Mouse (Mus musculus) CH12.LX (cell line): ENCODE data around the gene Nemp2. TPM values are rescaled to one million over a fixed set of nuclear protein-coding genes. Genes with fewer than 3 reads are reported as not detected.

Experiments
- DNase-seq: peaks from one replicate; pipeline ENCODE4 v3.0.0-alpha.2; 2013; ENCODE audit errors: extremely low read depth
- H3K27ac ChIP-seq: 2 replicates; pipeline ENCODE4 v1.5.1; 2012; ENCODE audit warnings: low read depth, mild to moderate bottlenecking, control low read depth, moderate library complexity; ENCODE audit not compliant: insufficient read depth
- H3K27me3 ChIP-seq: replicated peaks from 2 replicates; pipeline ENCODE3; 2012; ENCODE audit warnings: inconsistent platforms
- H3K36me3 ChIP-seq, 2 experiments: replicated peaks in 1 of 2; 2 replicates each; pipeline versions ENCODE3 to v1.6.1; 2012; ENCODE audit warnings: inconsistent platforms in 1 of 2, low read length in 1 of 2, mild to moderate bottlenecking in 1 of 2, mixed read lengths in 1 of 2, moderate library complexity in 1 of 2; ENCODE audit not compliant: control insufficient read depth in 1 of 2, insufficient read depth in 1 of 2
- H3K4me1 ChIP-seq, 2 experiments: 2 replicates each; pipeline ENCODE4 v1.6.1; 2012; ENCODE audit warnings: inconsistent platforms in 1 of 2, moderate library complexity in 1 of 2; ENCODE audit not compliant: insufficient read depth in 2 of 2, control insufficient read depth in 1 of 2
- H3K4me2 ChIP-seq: 2 replicates; pipeline ENCODE4 v1.6.1; 2012; ENCODE audit warnings: low read depth, mild to moderate bottlenecking, control low read depth; ENCODE audit not compliant: poor library complexity, insufficient read depth, severe bottlenecking
- H3K4me3 ChIP-seq, 3 experiments: fragments of 150-350 bp in 1 of 3; sonication (generic) in 1 of 3; replicated peaks in 1 of 3; 2 replicates each; pipeline versions ENCODE3 to v1.5.1; 2011 to 2012; ENCODE audit warnings: low read depth in 2 of 3, low read length in 2 of 3, mild to moderate bottlenecking in 2 of 3, moderate library complexity in 2 of 3, control low read depth in 1 of 3, improper control_type of control experiment in 1 of 3, inconsistent platforms in 1 of 3, mixed read lengths in 1 of 3; ENCODE audit not compliant: poor library complexity in 1 of 3
- H3K79me2 ChIP-seq: replicated peaks from 2 replicates; pipeline ENCODE4 v1.6.1; 2012; ENCODE audit warnings: mild to moderate bottlenecking, moderate library complexity; ENCODE audit not compliant: control insufficient read depth, poor library complexity, insufficient read depth, severe bottlenecking; ENCODE audit errors: extremely low read depth
- H3K9ac ChIP-seq: 2 replicates; pipeline ENCODE4 v1.6.1; 2012; ENCODE audit warnings: low read depth, mild to moderate bottlenecking, control low read depth, moderate library complexity; ENCODE audit not compliant: insufficient read depth
- H3K9me3 ChIP-seq: replicated peaks from 2 replicates; pipeline ENCODE3; 2012; ENCODE audit warnings: low read length, inconsistent platforms, mixed read lengths
- BHLHE40 ChIP-seq: IDR thresholded peaks from 2 replicates; pipeline ENCODE4 v1.6.1; 2011; ENCODE audit warnings: mild to moderate bottlenecking, low read depth, low read length, improper control_type of control experiment
- CTCF ChIP-seq, 2 experiments: IDR thresholded peaks in 1 of 2; conservative IDR thresholded peaks in 1 of 2; 2 replicates each; pipeline ENCODE4 v1.5.1; 2011 to 2012; ENCODE audit warnings: low read depth in 2 of 2, low read length in 2 of 2, improper control_type of control experiment in 1 of 2, inconsistent platforms in 1 of 2, mild to moderate bottlenecking in 1 of 2, moderate library complexity in 1 of 2
- ETS1 ChIP-seq: conservative IDR thresholded peaks from 2 replicates; pipeline ENCODE4 v1.6.1; 2012; ENCODE audit warnings: low read depth, mild to moderate bottlenecking, inconsistent platforms, low read length, improper control_type of control experiment, moderate library complexity
- JUN ChIP-seq: IDR thresholded peaks from 2 replicates; pipeline ENCODE4 v1.6.1; 2011; ENCODE audit warnings: low read depth, mild to moderate bottlenecking, low read length, improper control_type of control experiment, moderate library complexity; ENCODE audit not compliant: insufficient read depth
- KAT2A ChIP-seq: IDR thresholded peaks from 2 replicates; pipeline ENCODE4 v1.6.1; 2012; ENCODE audit warnings: low read length, improper control_type of control experiment, inconsistent platforms; ENCODE audit not compliant: insufficient replicate concordance
- MAFK ChIP-seq: IDR thresholded peaks from 2 replicates; pipeline ENCODE4 v1.6.1; 2011; ENCODE audit warnings: low read length, improper control_type of control experiment; ENCODE audit not compliant: insufficient replicate concordance
- MAX ChIP-seq: IDR thresholded peaks from 2 replicates; pipeline ENCODE4 v1.6.1; 2011; ENCODE audit warnings: low read length, improper control_type of control experiment
- MAZ ChIP-seq: IDR thresholded peaks from 2 replicates; pipeline ENCODE4 v1.6.1; 2012; ENCODE audit warnings: low read depth, mild to moderate bottlenecking, inconsistent platforms, low read length, improper control_type of control experiment, moderate library complexity
- MEF2A ChIP-seq: IDR thresholded peaks from 2 replicates; pipeline ENCODE4 v1.6.1; 2014; ENCODE audit warnings: low read depth, mild to moderate bottlenecking, inconsistent platforms, low read length, improper control_type of control experiment, borderline replicate concordance
- NELFE ChIP-seq: IDR thresholded peaks from 2 replicates; pipeline ENCODE4 v1.6.1; 2011; ENCODE audit warnings: low read depth, low read length, improper control_type of control experiment
- PAX5 ChIP-seq: IDR thresholded peaks from 2 replicates; pipeline ENCODE4 v1.6.1; 2012; ENCODE audit warnings: low read length, inconsistent platforms, mixed read lengths
- POLR2A ChIP-seq: IDR thresholded peaks from 2 replicates; pipeline ENCODE4 v1.6.1; 2011; ENCODE audit warnings: low read depth, mild to moderate bottlenecking, improper control_type of control experiment, low read length
- POLR2AphosphoS2 ChIP-seq: IDR thresholded peaks from 2 replicates; pipeline ENCODE4 v1.6.1; 2011; ENCODE audit warnings: low read depth, low read length, improper control_type of control experiment
- TBP ChIP-seq: conservative IDR thresholded peaks from 2 replicates; pipeline ENCODE4 v1.6.1; 2011; ENCODE audit warnings: low read depth, low read length, improper control_type of control experiment
- TCF12 ChIP-seq: IDR thresholded peaks from 2 replicates; pipeline ENCODE4 v1.6.1; 2014; ENCODE audit warnings: low read depth, mild to moderate bottlenecking, inconsistent platforms, low read length, improper control_type of control experiment
- UBTF ChIP-seq: IDR thresholded peaks from 2 replicates; pipeline ENCODE4 v1.6.1; 2012; ENCODE audit warnings: low read depth, mild to moderate bottlenecking, inconsistent platforms, low read length, improper control_type of control experiment, moderate library complexity
- ZC3H11A ChIP-seq: IDR thresholded peaks from 2 replicates; pipeline ENCODE4 v1.6.1; 2012; ENCODE audit warnings: low read depth, mild to moderate bottlenecking, inconsistent platforms, low read length, improper control_type of control experiment
- ZKSCAN1 ChIP-seq: IDR thresholded peaks from 2 replicates; pipeline ENCODE4 v1.6.1; 2012; ENCODE audit warnings: low read depth, inconsistent platforms, low read length, improper control_type of control experiment, borderline replicate concordance
- ZNF384 ChIP-seq: IDR thresholded peaks from 2 replicates; pipeline ENCODE4 v1.6.1; 2012; ENCODE audit warnings: low read depth, low read length, improper control_type of control experiment, inconsistent platforms
- dilution Hi-C: fragments of 300-500 bp; cut with MboI; formaldehyde crosslinking; loops from 2 replicates; pipeline ENCODE4 v1.14.3; 2020; ENCODE audit warnings: low sequenced_read_pairs; ENCODE audit not compliant: extremely low pct_unique_long_range_greater_than_20kb, extremely low pct_ligation_motif_present
- in situ Hi-C: fragments of 300-500 bp; cut with MboI; formaldehyde crosslinking; loops from 3 replicates; pipeline ENCODE4 v1.14.3; 2019; ENCODE audit warnings: low sequenced_read_pairs, low pct_ligation_motif_present, low pct_unique_long_range_greater_than_20kb, mixed read lengths
- polyA plus RNA-seq: library from polyadenylated mRNA; unstranded; fragments of >175 nt; gene quantifications from 2 replicates; pipeline ENCODE4 v1.2.1, GENCODE M21; 2012; ENCODE audit warnings: low read depth; ENCODE audit not compliant: insufficient read length
- total RNA-seq, 2 experiments: library from RNA; depleted of rRNA; stranded (reverse); fragments of 300-350 nt in 1 of 2; fragments of >200 nt in 1 of 2; gene quantifications; 2 replicates each; pipeline ENCODE4 v1.2.3; 2012 to 2014

The Nemp2 gene
- total and polyA plus RNA-seq, 3 experiments, result 11.2 to 20.1 (median 13.3) TPM

- Histone ChIP-seq H3K4me2 (peak overlapping the region; percentile 58), H3K27ac (no peak overlapping the region), H3K9me3 (no peaks in the 10 kb centered on the region), H3K4me1 (peaks cover 12 to 17% of the 10 kb centered on the region in 2 experiments), H3K79me2 (no peaks in the 10 kb centered on the region), H3K4me3 (no peak overlapping the region), H3K9ac (no peak overlapping the region), H3K27me3 (no peaks in the 10 kb centered on the region)
- in situ Hi-C loops, result no loop called here
- TF ChIP-seq CTCF (conservative IDR thresholded peaks at IDR 0.05 in 1 of 2, IDR thresholded peaks at IDR 0.05 in 1 of 2; ENCODE audit: low read depth in 2 of 2, low read length in 2 of 2) (no peak), TCF12 (no peak), ETS1 (no peak), POLR2A (no peak), ZKSCAN1 (no peak), ZNF384 (no peak), PAX5 (no peak), UBTF (no peak), ZC3H11A (no peak), MAFK (no peak), NELFE (no peak), MEF2A (no peak)
- TF ChIP-seq, all 38 proteins: peak for 0
- no peaks in the 10 kb centered on the region for H3K36me3 ChIP-seq
- DNase-seq, result no peak
- dilution Hi-C loops, result no loop called here
Measured at GRCm38 (mm10) chr1:52598361-52598760, 32.1 kb upstream of the Nemp2 start.

GRCm38 (mm10) chr1:52601496-52601895, 29.0 kb upstream of the Nemp2 start:
- H3K27me3 ChIP-seq, result no peaks in the 10 kb centered on the region
- no peak for DNase-seq
- H3K4me1 ChIP-seq, result peaks cover 12 to 17% of the 10 kb centered on the region in 2 experiments
- H3K9ac ChIP-seq, result no peak overlapping the region
- no peak overlapping the region for H3K27ac ChIP-seq
- no peaks in the 10 kb centered on the region for H3K36me3 ChIP-seq
- no peak overlapping the region for H3K4me2 ChIP-seq
- in situ Hi-C loops (no loop called here), dilution Hi-C loops (no loop called here)
- H3K9me3 ChIP-seq, result peaks cover 4% of the 10 kb centered on the region
- H3K4me3 ChIP-seq, result no peak overlapping the region
- no peak for TF ChIP-seq MAZ
- TF ChIP-seq TBP, result no peak
- no peak for TF ChIP-seq UBTF
- no peak for TF ChIP-seq MAX
- no peak for TF ChIP-seq ZNF384
- TF ChIP-seq POLR2AphosphoS2, result no peak
- no peak for TF ChIP-seq ETS1
- no peak for TF ChIP-seq ZC3H11A
- TF ChIP-seq BHLHE40, result no peak
- TF ChIP-seq MEF2A, result no peak
- no peak for TF ChIP-seq JUN
- TF ChIP-seq KAT2A, result no peak
- TF ChIP-seq POLR2A, result no peak
- TF ChIP-seq MAFK, result no peak
- H3K79me2 ChIP-seq, result no peaks in the 10 kb centered on the region
